Mouse (Mus musculus) v-Abl transformed pro-B cells (cell line): ENCODE results near the gene Rdh16.
"Not testable (repeated sequence)": the region's sequence is repeated elsewhere in the genome, so short reads cannot be mapped to it uniquely, and the experiment has no call there.

Source experiments
- in situ Hi-C, 2 experiments: fragments of 400-800 bp; cut with MboI; formaldehyde crosslinking; loops; one replicate each; pipeline ENCODE4 v1.15.1; 2025; ENCODE audit not compliant: unreplicated experiment in 2 of 2

Rdh16 gene

DNA sequence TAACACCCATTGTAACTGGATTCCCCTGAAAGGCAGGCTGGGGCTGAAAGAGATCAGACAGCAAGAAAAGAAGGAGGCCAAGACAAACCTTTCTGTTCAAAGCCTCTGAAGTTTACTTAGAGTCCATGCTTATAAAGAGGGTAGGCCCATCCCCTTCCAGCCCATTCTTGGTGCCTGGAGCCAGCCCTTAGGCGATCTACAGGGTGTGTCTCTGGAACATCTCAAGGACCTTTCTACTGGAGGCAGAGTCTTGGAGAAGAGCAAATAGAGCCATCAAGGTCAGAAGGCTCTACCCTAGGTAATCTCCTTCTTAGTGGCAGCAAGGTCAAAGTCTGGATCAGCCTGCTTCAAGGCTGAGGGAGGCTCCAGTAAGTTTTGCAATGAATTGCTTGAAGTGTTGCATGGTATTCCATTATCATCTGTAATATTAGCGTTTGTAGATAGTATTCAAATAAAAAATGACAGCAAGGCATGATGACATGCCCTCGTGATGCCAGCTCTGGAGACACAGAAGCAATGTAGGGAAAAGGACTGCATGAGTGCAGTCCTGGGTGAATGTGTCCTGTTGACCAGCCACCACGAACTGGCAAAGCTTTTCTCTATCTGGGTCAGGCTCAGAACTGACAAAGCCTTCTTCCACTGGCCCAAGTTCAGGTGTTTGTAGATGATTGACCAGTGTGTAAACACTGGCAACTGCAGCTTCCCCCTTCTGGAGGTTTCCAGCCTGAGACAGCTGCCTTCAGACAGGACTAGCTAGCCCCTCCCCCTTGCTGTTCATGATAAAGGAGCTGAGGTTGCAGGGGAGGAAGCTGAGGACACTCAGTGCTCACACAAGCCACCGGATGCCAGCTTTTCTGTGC, 92.4 kb downstream of the Rdh16 start:
- in situ Hi-C loops, result not testable (repeated sequence)
